Mouse (Mus musculus): ENCODE measurements around the gene Amph.

DNA sequence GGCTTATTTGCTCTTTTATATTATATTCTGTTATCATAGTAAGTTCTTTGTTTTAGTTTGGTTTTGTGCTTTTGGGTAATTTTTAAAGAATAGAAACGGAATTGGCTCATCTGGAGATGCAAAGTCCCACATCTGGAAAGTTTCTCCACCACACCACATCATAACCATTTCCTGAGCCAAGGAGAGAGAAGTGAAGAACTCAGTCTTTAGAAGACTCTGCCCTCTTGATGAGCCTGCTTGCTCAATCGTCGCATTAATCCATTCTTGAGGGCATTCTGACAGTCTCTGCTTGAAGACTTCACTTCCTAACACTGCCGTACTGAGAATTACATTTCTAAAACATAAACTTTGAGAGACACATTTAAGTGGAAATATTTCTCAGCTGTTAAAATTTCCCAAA, 133.9 kb downstream of the Amph start:
- TF ChIP-seq CTCF (IDR thresholded peaks at IDR 0.05; ENCODE audit: low read depth, low read length), result no peak
- no peak for TF ChIP-seq POLR2A (IDR thresholded peaks at IDR 0.05; ENCODE audit: extremely low read depth, insufficient read depth, low read length)
